In the genomic region with DNA sequence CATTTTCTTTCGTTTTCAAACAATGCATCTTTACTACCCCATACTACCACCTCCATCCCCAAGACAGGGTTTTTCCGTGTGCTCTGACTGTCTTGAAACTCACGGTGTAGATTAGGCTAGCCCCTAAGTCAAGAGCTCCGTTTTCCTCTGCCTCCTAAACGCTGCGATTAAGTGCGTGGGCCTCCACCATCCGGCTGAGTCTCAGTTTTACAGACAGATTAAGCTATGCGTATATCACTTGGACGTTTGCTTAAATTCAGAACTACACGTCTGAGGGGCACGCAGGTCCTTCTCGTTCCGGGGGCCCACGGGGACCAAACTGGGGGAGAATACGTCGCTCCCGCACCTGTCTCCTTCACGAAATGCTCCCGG, we compare ENCODE assay signal across 8 mouse cellular contexts. TPM values are rescaled to one million over a fixed set of nuclear protein-coding genes. Genes with fewer than 3 reads are reported as not detected.
A peak's percentile ranks its signal among the peaks of the same experiment; 100 is the strongest.
DNase-seq lines count a peak whose midpoint lies in the region; TF ChIP-seq lines count a peak whose summit lies in the region.

No protein-coding gene starts in this region.

- H3K27ac ChIP-seq in layer of hippocampus, adult 2 months, result peak overlapping the region; percentile 86
- peak overlapping the region; percentile 87 for H3K27ac ChIP-seq in cortical plate, adult 2 months (ENCODE audit: insufficient read depth, low read length)

- H3K27me3 ChIP-seq in myocyte (ENCODE audit: control insufficient read depth, insufficient read depth, insufficient read length), result no peaks in the 10 kb centered on the region

- H3K4me2 ChIP-seq in myocyte (ENCODE audit: low read depth), result peak overlapping the region; percentile 73

- peak overlapping the region; percentile 82 for H3K4me3 ChIP-seq in layer of hippocampus, adult 2 months
- H3K4me3 ChIP-seq in cortical plate, adult 2 months (ENCODE audit: insufficient read depth, low read length), result peak overlapping the region; percentile 75
- H3K4me3 ChIP-seq in myocyte, result peak overlapping the region; percentile 79

- no peak for TF ChIP-seq CTCF in layer of hippocampus, adult 2 months (conservative IDR thresholded peaks at IDR 0.05)
- no peak for TF ChIP-seq CTCF in cortical plate, adult 2 months (IDR thresholded peaks at IDR 0.05; ENCODE audit: extremely low read depth, insufficient read depth, low read length)

- peak overlapping the region; percentile 67 for H3ac ChIP-seq in myocyte (ENCODE audit: control insufficient read depth, insufficient read length)

- no peak for DNase-seq in layer of hippocampus, adult 2 months (ENCODE audit: low spot score in 2 of 2)
- no peak for DNase-seq in layer of hippocampus, adult 9-11 months
- peak; percentile 57 for DNase-seq in induced T-regulatory cell, adult 2 months (ENCODE audit: low read depth)
- no peak for DNase-seq in thymus, postnatal 36 days
- DNase-seq in left cerebral cortex, adult 18-20 months (ENCODE audit: low spot score in 2 of 2), result no peak
- no peak for DNase-seq in urinary bladder, adult 2 months (ENCODE audit: low spot score)

- peaks cover 25% of the 10 kb centered on the region for H3K79me2 ChIP-seq in myocyte (ENCODE audit: control insufficient read depth, insufficient read depth)

- H3K4me1 ChIP-seq in cortical plate, adult 2 months (ENCODE audit: control insufficient read depth, insufficient read depth, low read length), result no peaks in the 10 kb centered on the region

- peaks cover 10% of the 10 kb centered on the region for H3K36me3 ChIP-seq in myocyte (ENCODE audit: control insufficient read depth, insufficient read depth)

- TF ChIP-seq POLR2A in cortical plate, adult 2 months (IDR thresholded peaks at IDR 0.05; ENCODE audit: extremely low read depth, insufficient read depth, low read length), result no peak
- no peak for TF ChIP-seq POLR2A in myocyte (IDR thresholded peaks at IDR 0.05; ENCODE audit: insufficient read length, low read depth)

TF ChIP-seq in myocyte, 11 proteins besides CTCF, POLR2A, EP300 and RAD21:
- TF ChIP-seq USF1 (IDR thresholded peaks at IDR 0.05; ENCODE audit: low read depth) (no peak), TCF12 (IDR thresholded peaks at IDR 0.05; ENCODE audit: insufficient read depth, poor library complexity, severe bottlenecking) (no peak), POLR2AphosphoS2 (IDR thresholded peaks at IDR 0.05; ENCODE audit: insufficient read length, low read depth) (no peak)

RNA-seq across cellular contexts. Expression of gene Mrpl38, which starts 0.6 kb away (rescaled TPM):
- total RNA-seq in layer of hippocampus, adult 2 months (2021), result 10 to 100 TPM; 64.6 to 66.8 TPM
- 34.6 and 34.7 TPM in 2 replicates for polyA plus RNA-seq in cortical plate, adult 2 months (2012; rRNA removed)
- 141 TPM for polyA plus RNA-seq in myocyte (2012; fragmentation: generic; extraction: Trizol)
- 10 to 100 TPM; 61.7 to 66.9 TPM for total RNA-seq in left cerebral cortex, adult 18-20 months (2021)
- polyA plus RNA-seq in urinary bladder, adult 2 months (2012; rRNA removed), result 21.4 and 29.3 TPM in 2 replicates

RNA-seq across cellular contexts. Expression of gene Trim65, which starts 7.2 kb away (rescaled TPM):
- 1 to 10 TPM; 6.9 to 7.7 TPM for total RNA-seq in layer of hippocampus, adult 2 months (2021)
- 5.3 and 5.7 TPM in 2 replicates for polyA plus RNA-seq in cortical plate, adult 2 months (2012; rRNA removed)
- polyA plus RNA-seq in myocyte (2012; fragmentation: generic; extraction: Trizol), result 1.9 TPM
- total RNA-seq in left cerebral cortex, adult 18-20 months (2021), result 1 to 10 TPM; 7.3 to 7.9 TPM
- 9.6 and 11.8 TPM in 2 replicates for polyA plus RNA-seq in urinary bladder, adult 2 months (2012; rRNA removed)

RNA-seq across cellular contexts. Expression of gene Trim47, which starts 11.1 kb away (rescaled TPM):
- total RNA-seq in layer of hippocampus, adult 2 months (2021), result 1 to 10 TPM; 4.6 to 7.2 TPM
- polyA plus RNA-seq in cortical plate, adult 2 months (2012; rRNA removed), result 5.5 and 6.2 TPM in 2 replicates
- 101 TPM for polyA plus RNA-seq in myocyte (2012; fragmentation: generic; extraction: Trizol)
- 1 to 10 TPM; 7.3 to 7.9 TPM for total RNA-seq in left cerebral cortex, adult 18-20 months (2021)
- 33.1 and 40.7 TPM in 2 replicates for polyA plus RNA-seq in urinary bladder, adult 2 months (2012; rRNA removed)

RNA-seq across cellular contexts. Expression of gene Fbf1, which starts 29.9 kb away (rescaled TPM):
- total RNA-seq in layer of hippocampus, adult 2 months (2021), result 10 to 100 TPM; 91.6 to 96.4 TPM
- polyA plus RNA-seq in cortical plate, adult 2 months (2012; rRNA removed), result 103 and 109 TPM in 2 replicates
- 41.7 TPM for polyA plus RNA-seq in myocyte (2012; fragmentation: generic; extraction: Trizol)
- 10 to 100 TPM; 75.9 to 81.3 TPM for total RNA-seq in left cerebral cortex, adult 18-20 months (2021)
- 46.8 and 47.7 TPM in 2 replicates for polyA plus RNA-seq in urinary bladder, adult 2 months (2012; rRNA removed)

RNA-seq across cellular contexts. Expression of gene Wbp2, which starts 51.3 kb away (rescaled TPM):
- 100 to 1,000 TPM; 417 to 440 TPM for total RNA-seq in layer of hippocampus, adult 2 months (2021)
- polyA plus RNA-seq in cortical plate, adult 2 months (2012; rRNA removed), result 438 and 447 TPM in 2 replicates
- polyA plus RNA-seq in myocyte (2012; fragmentation: generic; extraction: Trizol), result 156 TPM
- 100 to 1,000 TPM; 464 to 477 TPM for total RNA-seq in left cerebral cortex, adult 18-20 months (2021)
- 119 and 147 TPM in 2 replicates for polyA plus RNA-seq in urinary bladder, adult 2 months (2012; rRNA removed)
